Mouse (Mus musculus) brain, adult 2 months (tissue): ENCODE results near the gene Cfap77.
A peak's percentile ranks its signal among the peaks of the same experiment; 100 is the strongest.

Source experiments
- DNase-seq: peaks from one replicate; pipeline ENCODE4 v3.0.0; 2011; ENCODE audit warnings: low read depth, low spot score

Gene Cfap77

GRCm38 (mm10) chr2:28943666-28944516, 111.0 kb downstream of the Cfap77 start:
- no peak for DNase-seq

GRCm38 (mm10) chr2:28938997-28939396, 115.9 kb downstream of the Cfap77 start:
- DNase-seq, result no peak

- DNase-seq, result no peak
These were observed 124.3 kb downstream of the Cfap77 start for GRCm38 (mm10) chr2:28930571-28930970.

GRCm38 (mm10) chr2:28923912-28924311, 131.0 kb downstream of the Cfap77 start:
- DNase-seq, result peak; percentile 71

GRCm38 (mm10) chr2:28919001-28919400, 135.9 kb downstream of the Cfap77 start:
- no peak for DNase-seq

- no peak for DNase-seq
These were observed 137.1 kb downstream of the Cfap77 start for GRCm38 (mm10) chr2:28917518-28918361.

GRCm38 (mm10) chr2:28917156-28917517, 137.7 kb downstream of the Cfap77 start:
- no peak for DNase-seq

GRCm38 (mm10) chr2:28916513-28916865, 138.4 kb downstream of the Cfap77 start, which contains the start of gene Barhl1:
Gene Barhl1, minus strand, starts transcription at chr2:28916668.
- peak; percentile 83 for DNase-seq

- DNase-seq, result peak; percentile 29
These were observed 138.9 kb downstream of the Cfap77 start for GRCm38 (mm10) chr2:28915768-28916512.

GRCm38 (mm10) chr2:28915104-28915738, 139.6 kb downstream of the Cfap77 start:
- DNase-seq, result no peak

- DNase-seq, result no peak
These were observed 140.7 kb downstream of the Cfap77 start for GRCm38 (mm10) chr2:28914121-28914520.

- DNase-seq, result no peak
These were observed 141.9 kb downstream of the Cfap77 start for GRCm38 (mm10) chr2:28912961-28913360.

- no peak for DNase-seq
These were observed 142.7 kb downstream of the Cfap77 start for GRCm38 (mm10) chr2:28912039-28912700.

- DNase-seq, result no peak
These were observed 143.4 kb downstream of the Cfap77 start for GRCm38 (mm10) chr2:28911331-28912038.

- DNase-seq, result no peak
These were observed 144.0 kb downstream of the Cfap77 start for GRCm38 (mm10) chr2:28910877-28911276.

GRCm38 (mm10) chr2:28909818-28910710, 144.8 kb downstream of the Cfap77 start:
- DNase-seq, result no peak

GRCm38 (mm10) chr2:28909186-28909817, 145.6 kb downstream of the Cfap77 start:
- no peak for DNase-seq

GRCm38 (mm10) chr2:28908389-28909153, 146.3 kb downstream of the Cfap77 start:
- DNase-seq, result no peak
